Mouse (Mus musculus): Measurements from ENCODE around the gene Zfp85. TPM values are rescaled to one million over a fixed set of nuclear protein-coding genes. Genes with fewer than 3 reads are reported as not detected.

Gene Zfp85
- total RNA-seq, 2 experiments from 2014 or later, result 1.8 to 3.1 TPM

Other genes starting within 250 kb of the Zfp85 start
- gene Gm26965, start 229.1 kb downstream of the Zfp85 start, total RNA-seq (2021), result under 1 TPM in 1 of 2 experiments, not detected in 1; 0.45 TPM
- 10 to 100 TPM; 10.9 to 11.0 TPM for gene Zfp87, start 229.1 kb downstream of the Zfp85 start, total RNA-seq (2021)
- 1 to 10 TPM; 3.9 to 4.8 TPM for gene Zfp748, start 201.4 kb downstream of the Zfp85 start, total RNA-seq (2021)
- 1 to 10 TPM; 4.3 TPM for gene Zfp729b, start 145.5 kb downstream of the Zfp85 start, total RNA-seq (2021)
- under 1 TPM; 0.34 to 0.38 TPM for gene Gm49345, start 117.5 kb downstream of the Zfp85 start, total RNA-seq (2021)
- 1 to 10 TPM; 3.4 TPM for gene Zfp729a, start 117.4 kb downstream of the Zfp85 start, total RNA-seq (2021)
- gene Zfp738, start 68.2 kb downstream of the Zfp85 start, total RNA-seq (2021), result 1 to 10 TPM; 6.4 to 7.1 TPM
- 1 to 10 TPM; 6.0 to 6.8 TPM for gene Zfp65, start 26.1 kb downstream of the Zfp85 start, total RNA-seq (2021)
- gene Zfp493, start 24.5 kb upstream of the Zfp85 start, total RNA-seq (2021), result 1 to 10 TPM in 1 of 2 experiments, under 1 TPM in 1; 0.90 to 1.1 TPM
- gene Zfp273, start 58.5 kb upstream of the Zfp85 start, total RNA-seq (2021), result 1 to 10 TPM; 1.9 to 2.2 TPM
- under 1 TPM; 0.76 to 0.78 TPM for gene Gm10037, start 75.9 kb upstream of the Zfp85 start, total RNA-seq (2021)
- not detected for gene BC048507, start 108.1 kb upstream of the Zfp85 start, total RNA-seq (2021)

Measured in heart, postnatal 14 days (tissue).